Mouse (Mus musculus) forebrain, embryonic 10.5 days (tissue): ENCODE results near the gene Gjc1. TPM values are rescaled to one million over a fixed set of nuclear protein-coding genes. Genes with fewer than 3 reads are reported as not detected.

Experiments used
- polyA plus RNA-seq: library from polyadenylated mRNA; unstranded; fragments of >200 nt; fragmentation: Nextera tagmentation; extraction: Ambion mirVana; gene quantifications from 2 replicates; pipeline ENCODE4 v1.2.1, GENCODE M21; 2016

Gene Gjc1
- polyA plus RNA-seq, 1 experiment from 2014 or later, result 87.4 TPM

Other genes with a start within 250 kb of the Gjc1 start
- gene Gm11627, start 240.2 kb downstream of the Gjc1 start, polyA plus RNA-seq, result 11.8 and 13.1 TPM in 2 replicates
- gene Fzd2, start 215.3 kb downstream of the Gjc1 start, polyA plus RNA-seq, result 39.2 and 42.2 TPM in 2 replicates
- gene Meioc, start 156.0 kb downstream of the Gjc1 start, polyA plus RNA-seq, result 0.10 and 0.15 TPM in 2 replicates
- 61.7 and 65.8 TPM in 2 replicates for gene Ccdc43, start 121.9 kb downstream of the Gjc1 start, polyA plus RNA-seq
- gene Adam11, start 58.3 kb downstream of the Gjc1 start, polyA plus RNA-seq, result 11.7 and 13.2 TPM in 2 replicates
- not detected in 2 replicates for gene Higd1b, start 16.1 kb upstream of the Gjc1 start, polyA plus RNA-seq
- 376 and 379 TPM in 2 replicates for gene Eftud2, start 61.3 kb upstream of the Gjc1 start, polyA plus RNA-seq
- 2.0 and 2.9 TPM in 2 replicates for gene Ccdc103, start 61.5 kb upstream of the Gjc1 start, polyA plus RNA-seq
- 0.09 TPM in 1 of 2 replicates, not detected in the other for gene Fam187a, start 65.5 kb upstream of the Gjc1 start, polyA plus RNA-seq
- 0.09 and 0.10 TPM in 2 replicates for gene Gfap, start 81.2 kb upstream of the Gjc1 start, polyA plus RNA-seq
- gene Kif18b, start 105.4 kb upstream of the Gjc1 start, polyA plus RNA-seq, result 14.5 and 15.5 TPM in 2 replicates
- 2.6 and 2.8 TPM in 2 replicates for gene C1ql1, start 127.0 kb upstream of the Gjc1 start, polyA plus RNA-seq
- gene Nmt1, start 208.5 kb upstream of the Gjc1 start, polyA plus RNA-seq, result 62.4 and 66.0 TPM in 2 replicates
- 261 and 275 TPM in 2 replicates for gene Dcakd, start 208.6 kb upstream of the Gjc1 start, polyA plus RNA-seq